Mouse (Mus musculus): Measurements from ENCODE around the gene Ccser1.
"Not testable (repeated sequence)": the region's sequence is repeated elsewhere in the genome, so short reads cannot be mapped to it uniquely, and the experiment has no call there.

Ccser1 gene

DNA sequence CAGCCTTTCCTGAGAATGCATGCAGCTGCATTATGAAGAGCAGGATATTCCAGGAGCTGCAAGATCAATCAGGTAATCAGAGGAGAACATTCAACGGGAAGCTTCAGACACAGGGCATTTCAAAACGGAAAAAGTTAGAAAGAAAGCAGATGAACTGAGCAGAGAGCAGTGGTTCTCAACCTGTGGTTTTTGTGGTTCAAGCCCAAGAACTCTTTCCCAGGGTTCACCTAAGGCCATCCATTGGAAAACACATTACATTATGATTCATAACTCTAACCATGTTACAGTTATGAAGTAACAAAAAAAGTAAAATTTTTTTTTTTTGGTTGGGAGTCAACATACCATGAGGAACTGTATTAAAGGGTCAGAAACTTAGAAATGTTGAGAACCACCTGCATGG, 37.6 kb downstream of the Ccser1 start:
- in situ Hi-C loops (cut with MboI, MseI) = loop anchor here (25.0 kb wide), 1 partner anchor 970 kb away; no protein-coding TSS in a partner anchor

DNA sequence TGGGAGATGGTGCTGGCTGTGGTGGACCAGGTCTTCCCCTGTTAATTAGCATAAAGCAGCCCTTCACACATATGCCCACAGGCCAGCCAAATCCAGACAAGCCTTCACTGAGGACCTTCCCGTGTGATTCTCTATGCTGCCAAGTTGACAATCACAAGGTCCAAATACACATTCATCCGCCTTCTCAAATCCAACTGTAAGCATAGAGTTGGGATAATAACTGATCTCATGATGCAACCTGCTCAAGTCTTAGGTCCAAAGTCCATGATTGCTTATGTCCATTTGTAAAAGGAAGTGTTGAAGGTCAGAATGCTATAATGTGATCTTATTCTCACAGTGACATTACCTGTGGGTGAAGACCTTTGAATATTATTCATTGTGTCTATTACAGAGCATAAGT, 43.4 kb downstream of the Ccser1 start:
- in situ Hi-C loops (cut with MboI, MseI) = loop anchor here (10.0 to 25.0 kb wide), 2 partner anchors 159 to 964 kb away; no protein-coding TSS in a partner anchor

DNA sequence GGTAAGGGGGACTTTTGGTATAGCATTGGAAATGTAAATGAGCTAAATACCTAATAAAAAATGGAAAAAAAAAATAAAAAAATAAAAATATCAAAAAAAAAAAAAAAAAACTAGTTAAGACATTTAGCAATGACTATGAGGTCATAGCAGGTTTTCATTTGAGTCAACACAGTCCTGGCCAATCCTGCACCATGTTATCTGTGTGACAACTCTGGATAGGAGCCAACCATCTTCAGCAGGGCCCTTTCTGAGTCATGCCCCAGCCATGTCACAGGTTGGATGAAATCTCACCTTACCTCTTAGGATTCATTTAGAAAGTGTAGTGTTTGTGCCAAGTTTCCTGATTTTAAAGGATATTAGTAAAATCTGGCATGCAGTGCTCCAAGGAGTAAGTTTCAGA, 45.2 kb downstream of the Ccser1 start:
- in situ Hi-C loops (cut with MboI, MseI) = loop anchor here (10.0 kb wide), 1 partner anchor 161 kb away; no protein-coding TSS in a partner anchor

DNA sequence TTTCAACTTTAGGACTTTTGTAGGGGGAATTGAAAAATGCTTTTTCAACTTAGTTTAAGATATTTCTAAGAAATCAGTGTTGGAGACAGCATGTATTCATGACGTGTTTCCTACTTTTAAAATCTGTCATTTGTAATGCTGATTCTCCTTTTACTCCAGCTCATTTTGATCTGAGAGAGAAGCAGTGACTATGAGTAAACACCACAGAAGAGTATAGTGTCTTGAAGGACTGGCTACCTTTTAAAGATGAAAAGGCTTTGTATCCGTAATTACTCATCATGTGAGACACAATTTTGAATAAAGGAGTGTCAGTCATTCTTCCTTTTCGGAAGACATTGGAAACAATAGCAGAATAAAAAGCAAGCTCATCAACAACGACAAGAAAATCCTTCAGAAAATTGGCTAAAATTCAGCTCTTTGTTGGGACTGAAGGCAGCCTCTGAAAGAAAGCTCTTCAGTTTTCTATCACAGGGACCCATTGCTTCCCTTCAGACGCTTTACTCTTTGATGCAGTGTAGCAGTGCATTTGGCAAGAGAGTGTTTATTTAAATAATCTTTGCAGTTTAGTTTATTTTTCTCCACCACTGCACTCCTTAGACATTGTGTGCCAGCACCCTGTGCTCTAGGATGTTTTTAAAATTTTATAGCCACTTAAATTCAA, 50.1 kb downstream of the Ccser1 start:
- in situ Hi-C loops (cut with MboI, MseI) = no loop called here

DNA sequence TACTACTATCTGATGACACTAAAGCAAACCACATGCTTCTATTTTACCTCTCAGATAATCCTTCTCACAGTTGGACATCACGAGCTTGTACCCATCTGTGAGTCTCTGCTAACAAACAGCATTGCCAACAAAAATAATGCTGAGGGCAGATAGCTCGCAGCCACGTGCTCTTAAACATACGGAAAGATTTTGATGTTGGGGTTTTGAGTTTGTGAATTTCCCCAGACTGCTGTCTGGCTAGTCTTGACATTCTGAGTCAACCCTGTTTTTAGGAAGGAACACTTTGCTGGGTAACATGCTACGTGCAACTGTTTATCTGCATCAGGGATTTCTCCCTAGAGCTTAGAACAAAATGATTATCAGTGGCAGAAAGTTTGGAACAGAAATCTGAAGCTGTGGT, 52.9 kb downstream of the Ccser1 start:
- in situ Hi-C loops (cut with MboI, MseI) = no loop called here

DNA sequence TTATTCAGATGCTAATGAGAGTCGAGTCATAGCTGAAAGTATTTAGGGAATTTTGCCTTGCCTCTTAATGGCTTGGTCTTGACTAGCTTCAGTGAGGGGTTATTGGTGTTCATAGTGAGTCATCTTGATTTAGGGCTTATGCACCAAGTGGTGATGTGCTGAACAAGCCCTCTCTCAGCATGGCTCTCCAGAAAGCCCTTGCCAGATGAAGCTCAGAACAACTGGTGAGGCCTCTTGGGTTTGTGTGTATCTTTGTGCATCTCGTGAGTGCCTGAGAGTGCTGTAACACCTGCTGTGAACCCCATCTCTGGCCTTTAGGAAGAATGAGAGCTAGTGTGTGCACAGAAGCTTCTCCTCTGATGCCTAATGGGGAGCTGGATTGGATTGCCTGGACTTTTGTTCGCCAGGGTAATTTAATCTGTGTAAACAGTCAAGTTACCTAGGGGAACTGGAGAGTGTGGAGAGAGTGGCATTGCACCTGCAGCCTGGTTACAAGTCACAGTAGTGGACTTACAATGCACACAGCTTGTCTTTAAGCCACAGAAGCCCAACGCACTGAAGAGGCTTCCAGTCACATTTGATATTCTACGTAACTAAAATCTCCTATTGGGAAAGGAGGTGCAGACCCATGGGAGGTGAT, 53.5 kb downstream of the Ccser1 start:
- in situ Hi-C loops (cut with MboI, MseI) = no loop called here

DNA sequence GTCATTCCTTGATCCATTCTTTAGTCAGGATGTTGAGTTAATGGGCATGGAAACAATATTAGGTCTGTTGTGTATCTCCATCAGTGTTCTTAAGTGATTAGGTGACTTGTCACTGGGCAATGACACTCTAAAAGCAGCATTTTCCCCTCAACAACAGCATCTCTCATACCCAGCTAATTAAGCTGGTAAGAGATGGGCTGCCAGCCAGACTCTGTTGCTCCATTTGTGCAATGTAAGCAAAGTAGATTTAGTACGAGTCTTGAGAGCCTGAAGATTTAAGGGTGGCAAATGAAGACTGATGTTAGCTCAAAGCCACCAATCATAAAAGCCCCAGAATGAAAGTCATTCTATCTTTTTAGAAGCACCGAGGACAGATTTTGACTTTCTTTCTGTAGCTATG, 60.5 kb downstream of the Ccser1 start:
- in situ Hi-C loops (cut with MboI, MseI) = no loop called here

DNA sequence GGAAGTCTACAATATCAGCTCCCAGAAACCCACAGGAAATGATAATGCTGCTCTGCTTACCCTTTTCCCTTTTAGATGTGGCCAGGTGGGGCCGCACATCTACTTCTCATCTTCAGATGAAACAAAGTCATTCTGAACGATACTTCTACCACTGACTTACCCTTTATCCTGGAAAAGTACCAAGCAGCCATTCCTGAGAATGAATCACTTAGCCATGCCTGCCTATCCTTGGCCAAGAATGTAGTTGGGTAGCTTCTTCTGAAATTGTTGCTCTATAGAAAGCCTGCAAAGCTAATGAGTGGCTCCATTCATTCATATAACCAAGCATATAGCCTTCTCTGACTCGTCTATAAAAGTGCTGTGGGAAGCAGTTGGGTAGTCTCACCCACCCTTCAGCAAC, 62.4 kb downstream of the Ccser1 start:
- in situ Hi-C loops (cut with MboI, MseI) = no loop called here

DNA sequence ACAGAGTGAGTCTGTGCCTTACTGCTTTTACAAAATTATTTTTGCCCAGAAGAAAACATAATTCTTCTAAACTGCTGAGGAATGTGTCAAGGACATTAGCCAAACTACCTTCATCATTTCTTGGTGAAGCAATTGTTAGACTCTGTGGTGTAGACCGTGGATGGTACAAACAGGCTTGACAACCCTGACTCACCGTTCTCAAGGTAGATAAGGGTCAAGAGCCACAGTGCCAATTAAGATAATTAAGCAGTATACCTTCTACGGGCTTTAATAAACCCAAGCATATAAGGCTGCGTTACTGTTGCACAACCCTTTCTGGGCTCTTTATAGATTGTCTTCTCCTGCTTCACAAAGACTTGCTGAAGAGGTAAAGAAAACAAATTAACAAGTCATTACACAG, 66.4 kb downstream of the Ccser1 start:
- in situ Hi-C loops (cut with MboI, MseI) = no loop called here

DNA sequence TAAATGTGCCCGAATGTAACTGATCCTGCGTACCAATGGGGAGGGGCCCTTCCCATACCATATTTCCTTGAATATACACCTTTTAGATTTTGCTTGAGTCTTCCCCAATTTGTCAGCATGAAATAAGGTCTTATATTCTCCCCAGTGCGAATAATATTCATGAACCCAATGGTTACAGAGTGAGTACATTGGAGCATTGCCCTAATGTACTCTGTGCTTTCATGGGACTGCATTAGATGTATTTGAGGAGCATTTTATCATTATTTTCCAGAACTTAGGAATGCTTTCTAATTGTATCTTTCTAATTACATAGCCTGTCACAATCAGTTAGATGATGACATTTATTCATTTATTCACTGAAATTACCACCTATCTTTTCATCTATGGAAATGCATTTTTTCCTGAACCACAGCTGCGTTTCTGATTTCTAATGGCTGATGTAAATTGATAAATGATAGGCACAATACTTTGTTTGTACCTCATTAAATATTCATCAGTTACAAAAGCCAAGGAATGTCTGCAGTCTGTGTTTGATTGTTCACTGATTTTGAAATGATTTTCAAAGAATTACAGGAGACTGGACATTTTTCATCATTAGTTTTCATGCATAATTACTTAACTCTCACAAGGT, 67.8 kb downstream of the Ccser1 start:
- in situ Hi-C loops (cut with MboI, MseI) = no loop called here

DNA sequence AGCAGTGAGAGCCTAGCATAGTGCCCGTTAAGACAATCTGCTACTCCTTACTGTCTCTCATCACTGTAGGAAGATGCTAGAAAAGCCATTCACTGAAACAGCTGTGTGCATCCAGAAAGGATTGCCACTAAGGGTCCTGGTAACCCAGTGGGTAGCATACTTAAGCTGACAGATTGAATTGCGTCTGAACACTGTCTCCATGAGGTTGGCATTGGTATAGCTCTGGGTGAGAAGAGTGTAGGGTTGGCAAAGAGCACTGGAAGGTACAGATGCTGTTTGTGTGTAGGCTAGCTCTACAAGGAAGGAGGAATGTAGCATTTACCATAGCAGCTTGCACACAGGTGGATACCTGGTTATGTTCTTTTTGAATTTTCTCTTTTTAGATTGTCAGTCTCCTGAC, 68.6 kb downstream of the Ccser1 start:
- in situ Hi-C loops (cut with MboI, MseI) = no loop called here

DNA sequence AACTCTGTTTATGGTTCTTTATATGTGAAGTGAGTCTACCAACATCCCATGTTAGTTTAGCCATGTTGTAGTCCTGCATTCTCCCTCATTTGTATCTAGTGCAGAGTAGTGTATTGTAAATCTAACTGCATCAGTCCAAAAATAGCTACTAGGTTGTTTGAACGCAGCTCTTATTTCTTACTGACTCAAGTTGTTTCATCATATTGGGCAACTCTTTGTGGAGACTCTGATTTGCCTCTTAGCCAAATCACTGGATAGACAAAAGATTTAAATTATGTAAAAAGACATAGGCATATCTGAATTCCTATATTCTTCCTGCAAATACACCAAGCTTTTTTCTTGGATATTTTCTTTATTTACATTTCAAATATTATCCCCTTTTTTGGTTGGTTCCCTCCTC, 71.1 kb downstream of the Ccser1 start:
- in situ Hi-C loops (cut with MboI, MseI) = no loop called here

DNA sequence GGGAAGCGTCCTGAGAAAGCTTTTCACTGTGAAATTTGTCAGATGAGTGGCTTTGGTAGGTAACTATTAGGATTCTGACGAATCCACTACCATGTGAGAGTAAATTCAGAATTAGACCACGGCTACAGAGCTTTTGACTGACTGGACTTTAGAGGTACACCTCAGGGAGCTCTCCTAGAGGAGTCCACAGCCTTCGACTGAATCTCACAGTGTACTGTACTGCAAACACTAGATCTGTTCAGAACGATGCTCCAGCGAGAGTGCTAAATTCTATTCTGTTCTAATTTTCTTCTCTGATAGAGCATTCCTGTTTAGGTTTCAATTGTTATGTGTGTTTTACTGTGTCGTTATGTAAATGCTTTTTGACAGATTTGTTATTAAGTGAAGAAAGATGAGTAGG, 72.8 kb downstream of the Ccser1 start:
- in situ Hi-C loops (cut with MboI, MseI) = no loop called here

DNA sequence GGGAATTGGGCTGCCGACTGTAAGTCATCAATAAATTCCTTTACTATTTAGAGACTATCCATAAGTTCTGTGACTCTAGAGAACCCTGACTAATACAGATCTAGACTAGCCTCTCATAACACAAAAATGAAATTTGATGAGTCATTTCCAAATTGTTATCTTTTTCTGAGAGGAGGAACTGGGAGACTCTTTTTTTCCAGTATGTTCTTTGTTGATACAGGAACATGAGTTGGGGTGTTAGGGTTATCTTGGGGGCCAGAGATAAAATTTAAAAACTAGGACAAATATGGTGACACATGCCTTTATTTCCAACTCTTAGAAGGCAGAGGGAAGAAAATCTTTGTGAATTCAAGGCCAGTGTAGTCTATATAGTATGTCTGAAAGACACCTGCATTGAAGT, 75.8 kb downstream of the Ccser1 start:
- in situ Hi-C loops (cut with MboI, MseI) = not testable (repeated sequence)

DNA sequence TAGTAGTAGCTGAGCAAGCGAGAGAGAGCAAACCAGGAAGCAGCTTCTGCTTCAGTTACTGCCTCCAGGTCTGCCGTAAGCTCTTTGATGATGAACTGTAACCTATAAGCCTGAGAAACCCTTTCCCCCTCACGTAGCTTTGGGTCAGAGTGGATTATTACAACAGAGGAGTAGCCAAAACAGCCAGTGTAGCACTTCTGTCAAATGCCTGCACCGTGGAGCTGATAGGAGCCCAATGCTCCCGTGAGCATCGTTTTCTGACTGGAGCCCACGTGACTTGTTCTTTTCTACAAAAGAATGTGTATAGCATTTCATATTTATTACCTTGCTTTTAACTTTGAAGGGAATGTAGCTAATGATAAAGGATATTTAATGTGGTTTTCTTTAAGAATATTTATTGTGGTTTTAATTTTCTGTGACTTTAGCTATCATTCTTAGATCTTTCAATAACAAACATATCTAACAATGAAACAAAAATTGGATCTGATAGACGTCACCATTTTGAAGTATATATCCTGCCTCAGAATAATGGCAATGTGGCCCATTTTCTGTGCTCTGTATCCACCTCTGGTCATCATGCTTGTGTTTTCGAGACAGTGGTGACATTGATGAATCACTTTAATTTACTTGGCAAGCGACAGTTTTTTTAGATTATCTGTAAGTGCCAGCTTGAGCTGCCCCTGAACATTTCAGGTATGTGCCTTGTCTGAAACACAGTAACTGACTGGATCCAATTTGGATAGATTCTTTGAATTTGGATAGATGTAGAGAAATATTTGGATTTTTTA, 78.9 kb downstream of the Ccser1 start:
- in situ Hi-C loops (cut with MboI, MseI) = no loop called here

DNA sequence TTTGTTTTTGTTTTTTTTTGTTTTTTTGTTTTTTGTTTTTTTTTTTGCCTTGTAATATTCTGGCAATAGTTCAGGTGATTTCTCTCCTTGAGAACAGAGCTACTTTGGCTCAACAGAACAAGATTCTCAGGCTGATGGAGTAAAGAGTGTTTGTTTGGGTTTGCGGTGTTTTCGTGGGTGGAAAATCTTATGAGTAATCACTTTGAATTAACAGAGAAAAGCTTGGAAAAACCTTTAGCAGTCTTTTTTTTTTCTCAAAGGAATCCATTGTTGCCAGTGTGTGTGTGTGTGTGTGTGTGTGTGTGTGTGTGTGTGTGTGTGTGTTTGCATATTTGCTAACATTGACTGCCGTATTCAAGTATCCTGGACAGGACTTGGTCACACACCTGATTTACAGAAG, 81.3 kb downstream of the Ccser1 start:
- in situ Hi-C loops (cut with MboI, MseI) = no loop called here

DNA sequence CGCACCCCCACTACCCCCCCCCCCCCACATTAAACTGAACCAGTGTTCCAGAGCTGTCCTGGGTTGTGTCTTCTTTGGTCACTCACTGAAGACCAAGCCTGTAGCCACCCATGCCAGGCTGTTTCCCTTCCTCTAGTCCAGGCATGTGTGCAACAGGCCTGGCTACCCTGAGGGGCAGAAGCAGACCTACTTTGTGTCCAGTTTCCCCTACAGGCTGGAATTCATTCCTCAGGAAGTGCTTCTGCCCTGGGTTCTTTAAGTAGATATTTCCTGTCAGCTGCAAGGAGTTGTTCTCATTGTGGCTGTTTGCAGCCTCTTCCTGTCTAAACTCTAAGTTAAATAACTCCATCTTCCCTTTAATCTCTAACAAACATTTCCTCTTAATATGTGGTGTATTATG, 82.3 kb downstream of the Ccser1 start:
- in situ Hi-C loops (cut with MboI, MseI) = no loop called here

DNA sequence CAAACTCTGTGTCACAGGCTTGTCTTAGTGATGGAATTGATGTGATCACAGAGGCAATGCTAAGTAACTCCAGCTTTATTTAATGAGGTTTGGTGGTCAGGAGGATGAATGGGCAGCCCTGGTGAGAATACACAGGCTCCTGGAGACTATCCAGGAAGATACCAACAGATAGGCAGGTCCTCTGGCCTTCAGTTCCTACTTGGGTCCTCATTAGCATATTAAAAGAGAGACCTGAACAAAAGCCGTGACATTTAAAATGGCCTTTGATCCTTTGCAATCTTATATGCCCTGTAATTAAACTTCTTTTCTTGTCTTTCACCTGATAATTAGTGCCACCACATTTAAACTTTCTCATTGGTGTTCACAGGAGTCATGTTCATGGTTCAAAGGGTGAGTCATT, 83.2 kb downstream of the Ccser1 start:
- in situ Hi-C loops (cut with MboI, MseI) = no loop called here

DNA sequence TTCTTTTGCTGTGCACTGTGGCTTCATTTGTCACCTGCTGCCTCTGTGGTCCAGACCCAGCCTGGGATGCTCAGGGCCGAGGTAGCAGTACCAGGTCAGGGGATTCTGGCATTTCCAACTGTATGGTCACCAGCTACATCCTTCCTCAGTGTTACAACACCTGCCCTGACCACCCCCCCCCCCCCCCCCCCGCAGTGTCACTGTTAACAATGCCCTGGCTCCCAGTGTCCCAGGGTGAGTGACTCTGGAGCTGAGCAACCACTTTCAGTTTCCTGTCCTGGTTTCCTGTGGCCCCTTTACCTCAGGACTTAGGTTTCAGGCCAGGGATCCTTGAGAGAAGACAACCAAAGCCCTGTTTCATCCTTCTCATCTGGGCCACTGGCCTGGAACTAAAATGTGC, 90.9 kb downstream of the Ccser1 start:
- in situ Hi-C loops (cut with MboI, MseI) = no loop called here

DNA sequence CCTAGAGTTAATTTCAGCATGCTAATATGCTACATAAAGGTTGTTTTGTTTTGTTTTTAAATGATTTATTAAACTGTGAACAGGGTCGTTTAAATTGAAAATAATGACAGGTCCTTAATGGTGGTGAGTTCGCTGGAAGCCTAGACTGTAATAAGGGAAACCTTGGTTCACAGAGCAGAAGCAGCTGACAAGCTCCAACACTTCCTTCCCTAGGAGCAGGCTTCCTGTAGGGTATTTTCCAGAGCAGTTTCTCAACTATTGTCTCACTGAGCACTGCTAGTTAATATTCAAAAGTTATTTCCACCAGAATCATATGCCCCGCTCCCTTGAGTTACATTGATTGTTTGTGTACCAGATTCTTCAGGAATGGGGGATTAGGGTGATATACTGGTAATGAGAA, 93.3 kb downstream of the Ccser1 start:
- in situ Hi-C loops (cut with MboI, MseI) = no loop called here

DNA sequence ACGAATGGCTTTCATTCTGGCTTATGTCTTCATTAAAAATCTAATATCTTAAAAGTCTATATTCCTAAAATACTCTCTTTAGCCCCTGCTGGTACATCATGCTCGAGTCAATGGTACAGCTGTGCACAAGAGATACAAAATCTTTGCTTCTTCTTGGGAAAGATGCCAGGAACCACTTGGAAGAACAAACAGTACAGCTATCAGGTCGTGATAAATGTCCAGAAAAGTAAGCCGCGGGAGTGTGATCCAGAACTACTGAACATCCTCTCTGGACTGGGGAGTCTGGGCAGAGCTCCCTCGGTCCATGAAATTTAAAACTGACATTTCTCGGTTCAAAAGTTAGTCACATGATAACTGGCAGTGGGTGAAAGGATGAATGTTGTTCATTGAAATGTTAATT, 99.4 kb downstream of the Ccser1 start:
- in situ Hi-C loops (cut with MboI, MseI) = no loop called here

DNA sequence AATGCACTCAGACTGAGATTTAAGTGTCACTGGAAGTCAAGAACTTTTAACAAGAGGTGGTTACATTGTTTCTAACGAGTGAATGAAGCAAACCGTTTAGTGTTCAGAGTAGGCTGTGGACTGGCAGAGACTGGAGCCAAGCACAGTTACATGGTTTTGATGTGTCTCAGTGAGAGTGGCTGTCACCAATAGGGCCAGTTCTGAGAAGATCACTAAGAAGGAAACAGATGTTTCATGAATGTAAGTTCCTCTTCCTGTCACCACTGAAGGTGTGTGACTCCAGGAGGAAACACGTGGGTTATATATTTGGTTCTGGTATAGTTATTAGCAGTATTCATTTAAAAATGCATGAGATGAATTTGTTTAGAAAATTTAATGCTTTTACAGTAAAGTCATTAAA, 112.8 kb downstream of the Ccser1 start:
- in situ Hi-C loops (cut with MboI, MseI) = loop anchor here (10.0 kb wide), 1 partner anchor 618 kb away; no protein-coding TSS in a partner anchor

Measured in T-helper 1 cell (primary cell).